Mouse (Mus musculus) MEL (cell line): ENCODE results near the gene Ksr1. TPM values are rescaled to one million over a fixed set of nuclear protein-coding genes. Genes with fewer than 3 reads are reported as not detected.

Experiments
- DNase-seq: peaks from one replicate; pipeline ENCODE4 v3.0.0; 2011; ENCODE audit warnings: low read depth, low spot score
- H3K27ac ChIP-seq: 2 replicates; pipeline ENCODE4 v1.5.1; 2012; ENCODE audit warnings: low read depth, mild to moderate bottlenecking, control low read depth, low read length, moderate library complexity; ENCODE audit not compliant: control insufficient read depth
- H3K27me3 ChIP-seq, 2 experiments: fragments of 150-350 bp in 1 of 2; sonication (generic) in 1 of 2; 2 replicates each; pipeline ENCODE4 v1.6.1; 2012; ENCODE audit warnings: low read length in 2 of 2, mild to moderate bottlenecking in 2 of 2, improper control_type of control experiment in 1 of 2, moderate library complexity in 1 of 2; ENCODE audit not compliant: insufficient read depth in 2 of 2, control insufficient read depth in 1 of 2
- H3K36me3 ChIP-seq, 2 experiments: 2 replicates each; pipeline ENCODE4 v1.6.1; 2012 to 2014; ENCODE audit warnings: low read length in 2 of 2, improper control_type of control experiment in 1 of 2, inconsistent platforms in 1 of 2, mild to moderate bottlenecking in 1 of 2; ENCODE audit not compliant: insufficient read depth in 2 of 2, control insufficient read depth in 1 of 2
- H3K4me1 ChIP-seq, 2 experiments: fragments of 150-350 bp in 1 of 2; sonication (generic) in 1 of 2; 2 replicates each; pipeline ENCODE4 v1.6.1; 2012; ENCODE audit warnings: low read length in 2 of 2, improper control_type of control experiment in 1 of 2, mild to moderate bottlenecking in 1 of 2; ENCODE audit not compliant: insufficient read depth in 2 of 2, control insufficient read depth in 1 of 2
- H3K4me3 ChIP-seq, 2 experiments: fragments of 150-350 bp in 1 of 2; sonication (generic) in 1 of 2; 2 replicates each; pipeline ENCODE4 v1.5.1; 2012; ENCODE audit warnings: low read depth in 2 of 2, low read length in 2 of 2, mild to moderate bottlenecking in 2 of 2, moderate library complexity in 2 of 2, control low read depth in 1 of 2, improper control_type of control experiment in 1 of 2; ENCODE audit not compliant: control insufficient read depth in 1 of 2, insufficient read depth in 1 of 2
- H3K79me2 ChIP-seq: 2 replicates; pipeline ENCODE4 v1.6.1; 2012; ENCODE audit warnings: mild to moderate bottlenecking, low read length, moderate library complexity; ENCODE audit not compliant: control insufficient read depth, poor library complexity, insufficient read depth
- H3K9ac ChIP-seq: 2 replicates; pipeline ENCODE4 v1.6.1; 2012; ENCODE audit warnings: low read depth, mild to moderate bottlenecking, control low read depth, low read length, moderate library complexity; ENCODE audit not compliant: control insufficient read depth, poor library complexity, severe bottlenecking
- H3K9me3 ChIP-seq: fragments of 150-350 bp; sonication (generic); replicated peaks from 2 replicates; pipeline ENCODE4 v1.6.1; 2012; ENCODE audit warnings: mild to moderate bottlenecking, low read length, improper control_type of control experiment, moderate library complexity; ENCODE audit not compliant: insufficient read depth
- BHLHE40 ChIP-seq: IDR thresholded peaks from 2 replicates; pipeline ENCODE4 v1.6.1; 2012; ENCODE audit warnings: low read depth, mild to moderate bottlenecking, inconsistent platforms, low read length, improper control_type of control experiment, borderline replicate concordance
- CHD2 ChIP-seq: IDR thresholded peaks from 2 replicates; pipeline ENCODE4 v1.6.1; 2011; ENCODE audit warnings: low read length, improper control_type of control experiment
- E2F4 ChIP-seq: IDR thresholded peaks from 2 replicates; pipeline ENCODE4 v1.6.1; 2011; ENCODE audit warnings: low read depth, low read length, improper control_type of control experiment, borderline replicate concordance
- ELF1 ChIP-seq: IDR thresholded peaks from 2 replicates; pipeline ENCODE4 v1.6.1; 2014; ENCODE audit warnings: low read depth, mild to moderate bottlenecking, inconsistent platforms, low read length, improper control_type of control experiment, moderate library complexity
- ETS1 ChIP-seq: IDR thresholded peaks from 2 replicates; pipeline ENCODE4 v1.6.1; 2012; ENCODE audit warnings: low read depth, mild to moderate bottlenecking, inconsistent platforms, low read length, improper control_type of control experiment, moderate library complexity
- GABPA ChIP-seq: IDR thresholded peaks from 2 replicates; pipeline ENCODE4 v1.6.1; 2012; ENCODE audit warnings: low read depth, mild to moderate bottlenecking, inconsistent platforms, low read length, improper control_type of control experiment, moderate library complexity
- GATA1 ChIP-seq: IDR thresholded peaks from 2 replicates; pipeline ENCODE4 v1.6.1; 2011; ENCODE audit warnings: low read depth, low read length, improper control_type of control experiment
- KAT2A ChIP-seq: conservative IDR thresholded peaks from 2 replicates; pipeline ENCODE4 v1.6.1; 2012; ENCODE audit warnings: low read depth, low read length, improper control_type of control experiment, inconsistent platforms
- MAFK ChIP-seq: IDR thresholded peaks from 2 replicates; pipeline ENCODE4 v1.6.1; 2011; ENCODE audit warnings: low read depth, mild to moderate bottlenecking, low read length, improper control_type of control experiment, borderline replicate concordance
- MAX ChIP-seq: IDR thresholded peaks from 2 replicates; pipeline ENCODE4 v1.6.1; 2011; ENCODE audit warnings: low read length, improper control_type of control experiment
- MXI1 ChIP-seq: IDR thresholded peaks from 2 replicates; pipeline ENCODE4 v1.6.1; 2011; ENCODE audit warnings: mild to moderate bottlenecking, low read depth, low read length, improper control_type of control experiment
- NRF1 ChIP-seq: IDR thresholded peaks from 2 replicates; pipeline ENCODE4 v1.6.1; 2014; ENCODE audit warnings: low read depth, mild to moderate bottlenecking, inconsistent platforms, low read length, improper control_type of control experiment, moderate library complexity; ENCODE audit not compliant: poor library complexity, insufficient read depth, severe bottlenecking
- POLR2A ChIP-seq, 2 experiments: IDR thresholded peaks; 2 replicates each; pipeline ENCODE4 v1.6.1; 2011 to 2012; ENCODE audit warnings: low read length in 2 of 2, mild to moderate bottlenecking in 2 of 2, control low read depth in 1 of 2, improper control_type of control experiment in 1 of 2, low read depth in 1 of 2, moderate library complexity in 1 of 2; ENCODE audit not compliant: control insufficient read depth in 1 of 2, insufficient read depth in 1 of 2, poor library complexity in 1 of 2
- POLR2AphosphoS2 ChIP-seq: IDR thresholded peaks from 2 replicates; pipeline ENCODE4 v1.6.1; 2011; ENCODE audit warnings: low read length, improper control_type of control experiment
- POLR2AphosphoS5 ChIP-seq: IDR thresholded peaks from 2 replicates; pipeline ENCODE4 v1.6.1; 2012; ENCODE audit warnings: low read depth, borderline replicate concordance, mild to moderate bottlenecking, inconsistent platforms, low read length, moderate library complexity, mixed read lengths
- RAD21 ChIP-seq: IDR thresholded peaks from 2 replicates; pipeline ENCODE4 v1.6.1; 2011; ENCODE audit warnings: mild to moderate bottlenecking, low read depth, low read length, improper control_type of control experiment
- RCOR1 ChIP-seq: IDR thresholded peaks from 2 replicates; pipeline ENCODE4 v1.6.1; 2012; ENCODE audit warnings: low read depth, mild to moderate bottlenecking, inconsistent platforms, low read length, improper control_type of control experiment
- TAL1 ChIP-seq: IDR thresholded peaks from 2 replicates; pipeline ENCODE4 v1.6.1; 2012; ENCODE audit warnings: mild to moderate bottlenecking, inconsistent platforms, low read length, moderate library complexity, mixed read lengths
- ZC3H11A ChIP-seq: IDR thresholded peaks from 2 replicates; pipeline ENCODE4 v1.6.1; 2012; ENCODE audit warnings: low read depth, mild to moderate bottlenecking, inconsistent platforms, low read length, improper control_type of control experiment
- ZKSCAN1 ChIP-seq: IDR thresholded peaks from 2 replicates; pipeline ENCODE4 v1.6.1; 2012; ENCODE audit warnings: low read depth, mild to moderate bottlenecking, inconsistent platforms, low read length, improper control_type of control experiment, moderate library complexity
- ZMIZ1 ChIP-seq: IDR thresholded peaks from 2 replicates; pipeline ENCODE4 v1.6.1; 2012; ENCODE audit warnings: low read depth, mild to moderate bottlenecking, inconsistent platforms, low read length, improper control_type of control experiment, moderate library complexity
- ZNF384 ChIP-seq: IDR thresholded peaks from 2 replicates; pipeline ENCODE4 v1.6.1; 2012; ENCODE audit warnings: low read depth, mild to moderate bottlenecking, inconsistent platforms, low read length, improper control_type of control experiment
- polyA plus RNA-seq, 2 experiments: library from polyadenylated mRNA; stranded (reverse) in 1 of 2; unstranded in 1 of 2; fragments of >175 nt in 1 of 2; fragments of >200 nt in 1 of 2; gene quantifications; 2 replicates each; pipeline versions ENCODE4 v1.2.1 to v1.2.4; 2012; ENCODE audit warnings: low replicate concordance in 2 of 2, low read depth in 1 of 2; ENCODE audit not compliant: insufficient read length in 2 of 2, insufficient read depth in 1 of 2, missing spikeins in 1 of 2
- total RNA-seq: library from RNA; depleted of rRNA; stranded (reverse); fragments of 300-350 nt; gene quantifications from 2 replicates; pipeline ENCODE4 v1.2.3, GENCODE M21; 2012

Ksr1 gene
- total and polyA plus RNA-seq, 3 experiments = 9.7 to 18.4 TPM; not detected in 1

DNA sequence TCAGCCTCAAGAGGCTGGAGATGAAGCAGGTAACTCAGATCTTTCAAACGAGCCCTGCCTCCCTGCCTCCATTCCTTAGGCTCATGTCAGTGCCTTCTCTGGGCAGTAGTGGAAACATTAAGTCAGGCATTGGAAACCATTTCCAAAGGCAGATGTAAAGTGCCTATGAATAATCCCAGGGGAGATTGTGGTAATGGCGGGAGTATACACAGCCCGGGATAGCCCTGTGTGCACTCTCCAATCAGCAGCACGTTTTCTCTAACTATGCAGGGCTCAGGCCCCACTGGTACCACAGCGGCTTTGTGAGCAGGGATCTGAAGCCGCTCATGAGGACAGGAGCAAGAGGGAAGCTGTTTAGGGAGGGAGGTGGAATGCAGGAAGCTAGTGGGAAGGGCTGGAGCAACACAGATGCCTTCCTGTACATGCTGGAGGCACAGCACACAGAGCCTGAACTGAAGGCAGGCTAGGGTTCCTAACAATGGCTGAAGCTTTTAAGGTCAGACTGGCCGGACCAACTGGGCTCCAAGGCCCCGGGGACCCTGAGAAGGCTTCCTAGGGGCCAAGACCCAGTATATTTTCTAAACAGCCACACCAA, 99.5 kb downstream of the Ksr1 start:
- no peak overlapping the region for H3K4me3 ChIP-seq
- TF ChIP-seq TAL1 = no peak
- TF ChIP-seq RCOR1 = no peak
- TF ChIP-seq NRF1 = no peak
- TF ChIP-seq ZMIZ1 = no peak
- no peak for TF ChIP-seq BHLHE40
- TF ChIP-seq KAT2A = no peak
- no peak for TF ChIP-seq POLR2AphosphoS5
- DNase-seq = no peak
- no peaks in the 10 kb centered on the region for H3K9me3 ChIP-seq
- H3K36me3 ChIP-seq = peaks cover 5 to 12% of the 10 kb centered on the region in 2 experiments; a peak in 3 of 4 replicates
- no peaks in the 10 kb centered on the region for H3K79me2 ChIP-seq
- no peak overlapping the region for H3K27ac ChIP-seq
- H3K27me3 ChIP-seq = no peaks in the 10 kb centered on the region
- peaks cover 5 to 14% of the 10 kb centered on the region in 2 experiments for H3K4me1 ChIP-seq
- H3K9ac ChIP-seq = no peak overlapping the region

- peaks cover 1 to 7% of the 10 kb centered on the region in 2 experiments for H3K36me3 ChIP-seq
- H3K79me2 ChIP-seq = no peaks in the 10 kb centered on the region
- H3K9ac ChIP-seq = no peak overlapping the region
- H3K27me3 ChIP-seq = no peaks in the 10 kb centered on the region
- no peak for TF ChIP-seq MAX
- TF ChIP-seq, all 39 proteins: peak for 0
- no peaks in the 10 kb centered on the region for H3K9me3 ChIP-seq
- H3K27ac ChIP-seq = no peak overlapping the region
- no peak for DNase-seq
- peaks cover 0 to 2% of the 10 kb centered on the region in 2 experiments; a peak in 2 of 4 replicates for H3K4me1 ChIP-seq
- no peak overlapping the region for H3K4me3 ChIP-seq
Measured at GRCm38 (mm10) chr11:79045231-79045630, 101.0 kb downstream of the Ksr1 start.

GRCm38 (mm10) chr11:79044798-79045197, 101.4 kb downstream of the Ksr1 start:
- Histone ChIP-seq H3K79me2 (no peaks in the 10 kb centered on the region), H3K9ac (no peak overlapping the region), H3K27ac (no peak overlapping the region), H3K4me1 (no peaks in the 10 kb centered on the region), H3K4me3 (no peak overlapping the region), H3K36me3 (peaks cover 0 to 7% of the 10 kb centered on the region in 2 experiments; a peak in 2 of 4 replicates), H3K9me3 (no peaks in the 10 kb centered on the region), H3K27me3 (no peaks in the 10 kb centered on the region)
- DNase-seq = no peak
- TF ChIP-seq MAX = no peak
- TF ChIP-seq RAD21 = no peak
- no peak for TF ChIP-seq TAL1
- TF ChIP-seq ETS1 = no peak
- no peak for TF ChIP-seq ZNF384
- no peak for TF ChIP-seq GABPA
- TF ChIP-seq POLR2AphosphoS5 = no peak
- no peak for TF ChIP-seq CHD2
- no peak for TF ChIP-seq MAFK
- no peak for TF ChIP-seq ELF1
- no peak for TF ChIP-seq ZKSCAN1
- no peak for TF ChIP-seq POLR2A (IDR thresholded peaks at IDR 0.05; ENCODE audit: control insufficient read depth in 1 of 2, insufficient read depth in 1 of 2, low read depth in 1 of 2, low read length in 2 of 2, poor library complexity in 1 of 2)
- no peak for TF ChIP-seq BHLHE40
- TF ChIP-seq POLR2AphosphoS2 = no peak
- TF ChIP-seq GATA1 = no peak
- TF ChIP-seq E2F4 = no peak
- no peak for TF ChIP-seq ZC3H11A
- TF ChIP-seq MXI1 = no peak
